Mouse (Mus musculus) heart, embryonic 15.5 days (tissue): ENCODE data around the gene Ptpn13. TPM values are rescaled to one million over a fixed set of nuclear protein-coding genes. Genes with fewer than 3 reads are reported as not detected.

Experiments
- ATAC-seq: fragments of 200-750 bp; cut with Nextera tagmentation; replicated peaks from 2 replicates; pipeline ENCODE4 v1.8.0; 2017; ENCODE audit warnings: low read depth, moderate TSS enrichment; ENCODE audit not compliant: insufficient number of reproducible peaks, insufficient read depth, low FRiP score
- H3K27ac ChIP-seq: fragments of 300-500 bp; sonication (generic); 2 replicates; pipeline ENCODE4 v1.5.1; 2015; ENCODE audit warnings: mild to moderate bottlenecking, inconsistent platforms
- H3K27me3 ChIP-seq: fragments of 300-500 bp; sonication (generic); 2 replicates; pipeline ENCODE4 v1.6.1; 2015; ENCODE audit warnings: inconsistent platforms
- H3K36me3 ChIP-seq: fragments of 300-500 bp; sonication (generic); 2 replicates; pipeline ENCODE4 v1.6.1; 2015; ENCODE audit warnings: mild to moderate bottlenecking, inconsistent platforms
- H3K4me1 ChIP-seq: fragments of 300-500 bp; sonication (generic); replicated peaks from 2 replicates; pipeline ENCODE4 v1.6.1; 2015; ENCODE audit warnings: inconsistent platforms
- H3K4me2 ChIP-seq: fragments of 300-500 bp; sonication (generic); 2 replicates; pipeline ENCODE4 v1.6.1; 2015; ENCODE audit warnings: inconsistent platforms, mild to moderate bottlenecking, moderate library complexity
- H3K4me3 ChIP-seq: fragments of 300-500 bp; sonication (generic); 2 replicates; pipeline ENCODE4 v1.5.1; 2015; ENCODE audit warnings: mild to moderate bottlenecking, inconsistent platforms
- H3K9ac ChIP-seq: fragments of 300-500 bp; sonication (generic); 2 replicates; pipeline ENCODE4 v1.6.1; 2015; ENCODE audit warnings: mild to moderate bottlenecking, inconsistent platforms
- H3K9me3 ChIP-seq: fragments of 300-500 bp; sonication (generic); replicated peaks from 2 replicates; pipeline ENCODE4 v1.6.1; 2016; ENCODE audit warnings: inconsistent platforms
- WGBS: fragments of 180-500 bp; shearing (Covaris S2); methylation state at CpG from one replicate; pipeline ENCODE4 v1.1.7; 2015; ENCODE audit warnings: mixed read lengths; 5-methylcytosine and 5-hydroxymethylcytosine counted together
- polyA plus RNA-seq: library from polyadenylated mRNA; unstranded; fragments of >200 nt; fragmentation: Nextera tagmentation; extraction: Ambion mirVana; gene quantifications from 2 replicates; pipeline ENCODE4 v1.2.1, GENCODE M21; 2015

Ptpn13 gene
- polyA plus RNA-seq, 1 experiment from 2014 or later, result 5.9 TPM

DNA sequence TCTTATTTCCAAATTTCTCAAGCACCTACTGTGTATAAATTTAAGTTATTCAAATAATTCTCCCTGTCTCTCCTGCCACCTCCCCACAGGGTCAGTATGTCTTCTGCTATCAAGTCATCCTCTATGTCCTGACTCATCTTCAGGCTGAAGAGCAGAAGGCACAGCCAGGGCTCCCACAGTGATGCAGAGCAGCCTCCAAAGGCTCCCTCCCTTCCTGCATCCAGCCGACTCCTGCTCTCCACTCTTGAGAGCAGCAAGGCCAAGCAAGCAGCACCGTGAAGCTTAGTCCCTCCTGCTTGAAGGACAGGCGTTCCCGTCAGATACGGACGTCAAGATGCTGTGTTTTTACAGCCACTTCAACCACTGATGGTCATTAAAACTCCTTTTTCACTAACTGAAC is 172.6 kb downstream of the Ptpn13 start:
- no peaks in the 10 kb centered on the region for H3K27me3 ChIP-seq
- H3K36me3 ChIP-seq, result no peaks in the 10 kb centered on the region
- H3K4me3 ChIP-seq, result no peak overlapping the region
- no peak for ATAC-seq
- no peak overlapping the region for H3K4me2 ChIP-seq
- H3K9me3 ChIP-seq, result no peaks in the 10 kb centered on the region
- H3K9ac ChIP-seq, result no peak overlapping the region
- H3K27ac ChIP-seq, result 0 out of 2 replicates have a peak overlapping the region, but pooled peaks have one; percentile 4
- H3K4me1 ChIP-seq, result peaks cover 25% of the 10 kb centered on the region
- 65% methylated on average over 6 of the region's 6 CpGs for WGBS

DNA sequence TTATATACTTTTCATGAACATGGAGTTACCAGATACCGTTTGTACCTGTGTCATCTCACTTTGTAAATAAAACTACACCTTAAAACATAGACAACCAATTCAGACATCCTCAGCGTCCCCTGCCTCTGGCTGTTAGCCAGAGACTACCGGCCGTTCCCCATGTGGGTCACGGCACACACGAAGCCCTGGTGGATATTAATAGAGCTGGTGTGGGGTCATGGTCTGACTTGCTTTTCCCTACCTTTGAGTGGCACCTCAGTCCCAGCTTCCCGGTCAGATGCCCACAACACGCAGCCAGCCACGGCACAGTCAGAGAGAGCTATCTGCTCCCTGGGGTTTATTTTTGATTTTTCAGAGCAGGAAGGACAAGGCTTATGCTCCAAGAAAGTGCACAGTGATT is 173.3 kb downstream of the Ptpn13 start:
- H3K27me3 ChIP-seq, result no peaks in the 10 kb centered on the region
- H3K9me3 ChIP-seq, result no peaks in the 10 kb centered on the region
- H3K4me3 ChIP-seq, result no peak overlapping the region
- ATAC-seq, result no peak
- peak overlapping the region; percentile 48; the same call in 1 of the 2 replicates for H3K27ac ChIP-seq
- WGBS, result 48% methylated on average over 9 of the region's 9 CpGs
- no peak overlapping the region for H3K9ac ChIP-seq
- H3K4me1 ChIP-seq, result peaks cover 25% of the 10 kb centered on the region
- H3K36me3 ChIP-seq, result no peaks in the 10 kb centered on the region
- H3K4me2 ChIP-seq, result no peak overlapping the region

DNA sequence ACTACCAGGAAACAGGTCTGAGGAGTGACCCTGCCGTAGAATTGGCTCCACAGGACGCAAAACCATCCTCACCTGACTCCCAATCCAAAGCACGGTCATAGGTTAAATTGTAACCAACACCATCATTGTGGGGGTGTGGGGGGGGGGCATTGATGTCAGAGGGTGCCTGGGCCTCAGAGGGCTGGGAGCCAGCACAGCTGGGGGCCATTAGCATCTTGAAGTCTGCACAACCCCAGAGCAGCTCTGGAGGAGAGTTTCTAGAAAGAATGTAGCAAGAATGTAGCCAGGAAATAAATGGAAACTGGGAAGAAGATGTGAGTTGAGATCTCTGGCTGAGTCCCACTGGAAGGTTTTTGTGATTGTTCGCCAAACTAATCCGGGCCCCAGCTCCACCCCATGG is 173.9 kb downstream of the Ptpn13 start:
- no peaks in the 10 kb centered on the region for H3K9me3 ChIP-seq
- no peaks in the 10 kb centered on the region for H3K36me3 ChIP-seq
- peaks cover 25% of the 10 kb centered on the region for H3K4me1 ChIP-seq
- no peak overlapping the region for H3K4me2 ChIP-seq
- no peaks in the 10 kb centered on the region for H3K27me3 ChIP-seq
- peak overlapping the region; percentile 48; the same call in 1 of the 2 replicates for H3K27ac ChIP-seq
- H3K4me3 ChIP-seq, result no peak overlapping the region
- no peak overlapping the region for H3K9ac ChIP-seq
- WGBS, result 87% methylated on average over 5 of the region's 5 CpGs
- no peak for ATAC-seq

DNA sequence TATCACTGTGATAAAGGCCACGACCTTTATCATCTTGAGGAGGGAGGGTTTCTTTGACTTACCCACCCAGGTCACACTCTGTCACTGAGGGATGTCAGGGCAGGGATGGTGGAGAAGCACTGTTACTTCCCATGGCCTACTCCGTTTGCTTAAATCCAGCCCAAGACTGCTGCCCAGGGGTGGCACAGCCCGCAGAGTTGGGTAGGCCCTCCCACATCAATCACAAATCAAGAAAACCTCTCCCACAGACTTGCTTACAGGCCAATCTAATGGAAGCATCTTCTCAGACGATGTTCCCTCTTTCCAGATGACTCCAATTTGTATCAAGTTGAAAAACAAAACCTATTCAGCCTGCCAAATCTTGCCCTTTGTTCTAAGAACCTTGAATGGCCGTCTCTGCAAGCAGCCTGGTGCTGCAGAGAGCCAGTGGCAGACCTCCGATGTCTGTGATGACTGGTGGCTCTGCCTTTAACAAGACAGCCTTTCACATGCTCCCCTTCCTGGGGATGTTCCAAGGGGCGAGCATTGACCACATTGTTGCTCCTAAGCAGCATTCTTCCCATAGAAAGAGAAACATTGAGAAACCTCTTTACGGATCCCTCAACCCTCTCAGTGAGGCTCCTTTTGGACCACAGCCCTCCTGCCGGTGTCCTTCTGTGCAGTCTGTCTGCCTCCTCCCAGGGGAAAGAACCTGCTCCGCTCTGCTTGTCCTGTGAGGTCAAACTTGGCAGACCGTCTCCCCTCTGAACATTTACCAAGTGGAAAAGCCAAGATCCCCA is 178.3 kb downstream of the Ptpn13 start:
- no peak overlapping the region for H3K27ac ChIP-seq
- H3K4me1 ChIP-seq, result peaks cover 10% of the 10 kb centered on the region
- no peaks in the 10 kb centered on the region for H3K36me3 ChIP-seq
- no peak for ATAC-seq
- no peaks in the 10 kb centered on the region for H3K9me3 ChIP-seq
- H3K4me3 ChIP-seq, result no peak overlapping the region
- no peaks in the 10 kb centered on the region for H3K27me3 ChIP-seq
- no peak overlapping the region for H3K4me2 ChIP-seq
- 67% methylated on average over 11 of the region's 11 CpGs for WGBS
- no peak overlapping the region for H3K9ac ChIP-seq

DNA sequence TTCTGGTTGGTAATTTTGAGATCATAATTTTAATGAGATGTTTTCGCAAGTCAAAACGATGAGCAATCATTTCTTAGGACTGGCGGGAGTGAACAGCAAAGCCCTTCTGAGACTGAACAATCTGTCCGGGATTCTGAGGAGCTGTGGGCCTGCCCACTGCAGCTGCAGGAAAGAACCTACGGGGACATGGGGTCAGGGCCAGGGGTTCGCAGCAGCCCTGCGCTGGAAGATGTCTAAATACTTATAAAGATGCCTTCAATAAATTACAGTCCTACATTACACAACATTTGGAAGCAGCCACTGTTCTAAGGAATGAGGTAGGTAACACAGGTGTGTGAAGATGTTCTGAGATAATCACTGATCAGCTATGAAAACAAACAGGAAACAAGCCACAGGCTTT is 180.7 kb downstream of the Ptpn13 start:
- Histone ChIP-seq H3K27me3 (no peaks in the 10 kb centered on the region), H3K27ac (no peak overlapping the region), H3K4me1 (no peaks in the 10 kb centered on the region), H3K4me2 (no peak overlapping the region), H3K9me3 (no peaks in the 10 kb centered on the region), H3K36me3 (no peaks in the 10 kb centered on the region), H3K4me3 (no peak overlapping the region), H3K9ac (no peak overlapping the region)
- 86% methylated on average over 7 of the region's 7 CpGs for WGBS
- ATAC-seq, result no peak

DNA sequence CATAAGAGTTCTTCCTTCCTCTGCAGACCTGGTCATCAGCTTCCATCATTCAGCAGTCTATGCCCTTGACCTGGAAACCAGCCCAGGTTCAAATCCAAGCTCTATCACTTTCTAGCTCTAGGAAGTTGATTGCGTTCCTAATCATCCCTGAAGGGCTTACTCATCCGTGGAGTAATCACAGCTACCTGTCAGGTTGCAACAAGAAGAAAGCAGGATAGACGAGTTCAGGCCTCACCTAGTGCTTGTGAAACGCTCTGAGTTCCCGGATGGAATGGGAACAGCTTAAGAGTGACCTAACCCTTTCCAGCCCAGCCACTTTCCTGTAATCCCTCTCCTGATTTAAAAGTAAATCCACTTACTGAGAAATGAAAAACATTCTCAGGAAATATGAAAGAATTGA is 185.2 kb downstream of the Ptpn13 start:
- WGBS, result 56% methylated on average over 5 of the region's 5 CpGs
- Histone ChIP-seq H3K4me3 (no peak overlapping the region), H3K4me2 (no peak overlapping the region), H3K27me3 (no peaks in the 10 kb centered on the region), H3K9me3 (no peaks in the 10 kb centered on the region), H3K9ac (no peak overlapping the region), H3K4me1 (no peaks in the 10 kb centered on the region), H3K36me3 (no peaks in the 10 kb centered on the region), H3K27ac (no peak overlapping the region)
- ATAC-seq, result no peak

GRCm38 (mm10) chr5:103610856-103611472 is 186.0 kb downstream of the Ptpn13 start:
- H3K27ac ChIP-seq, result no peak overlapping the region
- H3K4me3 ChIP-seq, result no peak overlapping the region
- no peak overlapping the region for H3K4me2 ChIP-seq
- no peaks in the 10 kb centered on the region for H3K27me3 ChIP-seq
- no peaks in the 10 kb centered on the region for H3K4me1 ChIP-seq
- ATAC-seq, result no peak
- H3K36me3 ChIP-seq, result no peaks in the 10 kb centered on the region
- 80% methylated on average over 10 of the region's 10 CpGs for WGBS
- H3K9me3 ChIP-seq, result no peaks in the 10 kb centered on the region
- H3K9ac ChIP-seq, result no peak overlapping the region

- H3K9ac ChIP-seq, result no peak overlapping the region
- no peaks in the 10 kb centered on the region for H3K27me3 ChIP-seq
- no peak for ATAC-seq
- H3K36me3 ChIP-seq, result no peaks in the 10 kb centered on the region
- H3K4me2 ChIP-seq, result no peak overlapping the region
- H3K27ac ChIP-seq, result no peak overlapping the region
- no peaks in the 10 kb centered on the region for H3K4me1 ChIP-seq
- 76% methylated on average over 7 of the region's 7 CpGs for WGBS
- no peak overlapping the region for H3K4me3 ChIP-seq
- no peaks in the 10 kb centered on the region for H3K9me3 ChIP-seq
Observed at GRCm38 (mm10) chr5:103612316-103612715, 187.3 kb downstream of the Ptpn13 start.

DNA sequence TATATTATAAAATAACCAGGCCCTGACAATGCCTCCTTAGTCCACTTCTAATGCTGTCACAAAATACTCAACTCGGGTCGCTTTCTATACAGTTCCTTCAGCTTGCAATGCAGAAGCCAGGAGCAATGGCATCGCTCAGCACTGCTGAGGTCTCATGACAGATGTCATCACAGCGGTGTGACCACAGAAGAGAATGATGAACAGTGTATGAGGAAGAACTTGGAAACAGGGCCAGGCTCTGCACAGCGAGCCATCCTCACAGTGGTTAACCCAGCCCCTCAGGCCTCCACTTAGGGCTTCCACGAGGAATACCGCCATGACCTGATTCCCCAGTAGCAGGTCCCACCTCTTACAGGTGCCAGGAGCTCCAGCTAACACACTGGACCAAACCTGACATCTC is 189.4 kb downstream of the Ptpn13 start:
- Histone ChIP-seq H3K4me2 (no peak overlapping the region), H3K9ac (no peak overlapping the region), H3K9me3 (no peaks in the 10 kb centered on the region), H3K27ac (no peak overlapping the region), H3K36me3 (no peaks in the 10 kb centered on the region), H3K27me3 (no peaks in the 10 kb centered on the region), H3K4me1 (no peaks in the 10 kb centered on the region), H3K4me3 (no peak overlapping the region)
- 85% methylated on average over 7 of the region's 7 CpGs for WGBS
- ATAC-seq, result no peak

DNA sequence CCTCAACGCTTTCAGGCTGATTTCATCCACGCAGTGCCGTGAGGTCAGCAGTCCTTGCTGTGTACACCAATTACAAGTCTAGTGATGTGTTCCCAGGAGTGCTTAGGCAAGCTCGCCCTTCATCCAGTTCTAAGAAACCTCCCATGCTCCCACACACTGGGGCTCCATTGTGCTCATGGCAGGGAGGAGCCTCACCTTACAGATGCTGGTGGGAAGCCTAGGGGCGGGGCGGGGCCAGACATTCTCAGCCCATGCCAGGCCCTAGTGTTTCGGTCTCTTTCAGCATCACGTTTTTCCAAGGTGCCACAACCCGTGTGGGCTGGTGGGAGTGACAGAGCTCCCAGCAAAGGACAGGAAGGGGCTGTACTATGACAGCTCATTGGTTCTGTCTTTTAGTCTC is 192.2 kb downstream of the Ptpn13 start:
- Histone ChIP-seq H3K4me1 (peaks cover 18% of the 10 kb centered on the region), H3K27me3 (no peaks in the 10 kb centered on the region), H3K9me3 (no peaks in the 10 kb centered on the region), H3K4me2 (no peak overlapping the region), H3K27ac (no peak overlapping the region), H3K9ac (no peak overlapping the region), H3K4me3 (no peak overlapping the region), H3K36me3 (no peaks in the 10 kb centered on the region)
- no peak for ATAC-seq
- 74% methylated on average over 9 of the region's 9 CpGs for WGBS

GRCm38 (mm10) chr5:103620301-103620973 is 195.4 kb downstream of the Ptpn13 start:
- ATAC-seq, result peak; percentile 75
- H3K4me2 ChIP-seq, result peak overlapping the region; percentile 11; the same call in 1 of the 2 replicates
- WGBS, result 33% methylated on average over 12 of the region's 12 CpGs
- no peak overlapping the region for H3K4me3 ChIP-seq
- H3K9ac ChIP-seq, result no peak overlapping the region
- peak overlapping the region; percentile 56 for H3K27ac ChIP-seq
- H3K4me1 ChIP-seq, result peaks cover 20% of the 10 kb centered on the region
- H3K27me3 ChIP-seq, result no peaks in the 10 kb centered on the region
- H3K9me3 ChIP-seq, result no peaks in the 10 kb centered on the region
- no peaks in the 10 kb centered on the region for H3K36me3 ChIP-seq
